31 mouse cellular contexts compared by ENCODE assay signal in the genomic region with DNA sequence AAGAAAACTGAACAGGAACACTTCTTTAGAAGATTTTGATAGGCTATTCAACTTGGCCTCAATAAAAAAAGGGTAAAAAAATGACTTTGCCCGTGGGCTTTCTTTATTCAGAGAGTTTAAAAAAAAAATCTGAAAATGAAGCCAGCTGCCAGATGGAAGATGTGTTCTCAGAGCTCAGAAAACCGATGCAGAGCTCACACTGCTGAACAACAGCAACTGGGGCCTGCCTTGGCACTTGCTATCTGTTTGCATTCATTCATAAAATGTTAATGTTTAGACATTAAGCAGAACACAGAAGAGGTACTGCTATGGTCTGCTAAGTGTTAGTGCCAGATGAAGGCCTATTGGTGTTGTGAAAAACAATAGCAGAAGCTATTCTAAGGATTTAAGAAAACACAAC.
DNase-seq lines count a peak whose midpoint lies in the region; ATAC-seq and TF ChIP-seq lines count a peak whose summit lies in the region.
"Had no signal": no experiment of that assay in that cellular context is flagged by ENCODE, and none has a peak within 500 bp of the region (broad histone marks: within the 10 kb centered on the region; RNA-seq: fewer than 3 reads in every experiment).

No protein-coding gene starts in this region.

- H3K4me3 ChIP-seq in forebrain, embryonic 14.5 days (ENCODE audit: low read depth, low read length): no peak overlapping the region
- no peak overlapping the region for H3K4me3 ChIP-seq in forebrain, embryonic 11.5 days (ENCODE audit: low read depth, low read length)
- no peak overlapping the region for H3K4me3 ChIP-seq in forebrain, postnatal 0 days (ENCODE audit: low read depth, low read length)
- no peak overlapping the region for H3K4me3 ChIP-seq in forebrain, embryonic 10.5 days
- H3K4me3 ChIP-seq: embryonic facial prominence, embryonic 15.5 days; heart, embryonic 12.5 days; heart, embryonic 15.5 days; hindbrain, embryonic 10.5 days; hindbrain, embryonic 13.5 days; intestine, embryonic 15.5 days had no signal

- H3K36me3 ChIP-seq in forebrain, embryonic 14.5 days (ENCODE audit: control insufficient read depth, insufficient read depth, low read length): no peaks in the 10 kb centered on the region
- H3K36me3 ChIP-seq in forebrain, embryonic 11.5 days (ENCODE audit: control insufficient read depth, insufficient read depth, low read length): no peaks in the 10 kb centered on the region
- no peaks in the 10 kb centered on the region for H3K36me3 ChIP-seq in forebrain, postnatal 0 days (ENCODE audit: insufficient read depth)
- H3K36me3 ChIP-seq in forebrain, embryonic 10.5 days (replicated peaks): no peaks in the 10 kb centered on the region
- H3K36me3 ChIP-seq: embryonic facial prominence, embryonic 15.5 days; G1E; heart, embryonic 12.5 days; heart, embryonic 15.5 days; hindbrain, embryonic 10.5 days; hindbrain, embryonic 13.5 days; intestine, embryonic 15.5 days had no signal

- no peak overlapping the region for H3K27ac ChIP-seq in forebrain, embryonic 14.5 days (ENCODE audit: low read depth, low read length)
- no peak overlapping the region for H3K27ac ChIP-seq in forebrain, embryonic 11.5 days (ENCODE audit: low read depth, low read length)
- H3K27ac ChIP-seq in forebrain, postnatal 0 days (ENCODE audit: low read depth, low read length): no peak overlapping the region
- no peak overlapping the region for H3K27ac ChIP-seq in forebrain, embryonic 10.5 days
- H3K27ac ChIP-seq: embryonic facial prominence, embryonic 15.5 days; heart, embryonic 15.5 days; hindbrain, embryonic 10.5 days; hindbrain, embryonic 13.5 days; intestine, embryonic 15.5 days had no signal

- no peaks in the 10 kb centered on the region for H3K27me3 ChIP-seq in forebrain, embryonic 14.5 days (replicated peaks; ENCODE audit: control insufficient read depth, insufficient read depth, low read length)
- no peaks in the 10 kb centered on the region for H3K27me3 ChIP-seq in forebrain, embryonic 11.5 days (ENCODE audit: control insufficient read depth, insufficient read depth, low read length)
- H3K27me3 ChIP-seq in forebrain, postnatal 0 days (ENCODE audit: insufficient read depth, low read length): no peaks in the 10 kb centered on the region
- no peaks in the 10 kb centered on the region for H3K27me3 ChIP-seq in forebrain, embryonic 10.5 days (ENCODE audit: poor library complexity, severe bottlenecking)
- H3K27me3 ChIP-seq: CH12.LX; embryonic facial prominence, embryonic 15.5 days; heart, embryonic 12.5 days; heart, embryonic 15.5 days; hindbrain, embryonic 13.5 days; intestine, embryonic 15.5 days; Patski had no signal

- H3K4me1 ChIP-seq in forebrain, embryonic 14.5 days (ENCODE audit: control insufficient read depth, insufficient read depth, low read length): no peaks in the 10 kb centered on the region
- H3K4me1 ChIP-seq in forebrain, embryonic 11.5 days (replicated peaks; ENCODE audit: control insufficient read depth, insufficient read depth, low read length): no peaks in the 10 kb centered on the region
- no peaks in the 10 kb centered on the region for H3K4me1 ChIP-seq in forebrain, postnatal 0 days (ENCODE audit: insufficient read depth)
- no peaks in the 10 kb centered on the region for H3K4me1 ChIP-seq in forebrain, embryonic 10.5 days
- H3K4me1 ChIP-seq: embryonic facial prominence, embryonic 15.5 days; heart, embryonic 12.5 days; heart, embryonic 15.5 days; hindbrain, embryonic 10.5 days; hindbrain, embryonic 13.5 days; intestine, embryonic 15.5 days had no signal

- H3K9me3 ChIP-seq in forebrain, embryonic 14.5 days (replicated peaks; ENCODE audit: control insufficient read depth, low read length): no peaks in the 10 kb centered on the region
- no peaks in the 10 kb centered on the region for H3K9me3 ChIP-seq in forebrain, embryonic 11.5 days (ENCODE audit: control insufficient read depth, low read length)
- no peaks in the 10 kb centered on the region for H3K9me3 ChIP-seq in forebrain, postnatal 0 days (ENCODE audit: low read length)
- H3K9me3 ChIP-seq in forebrain, embryonic 10.5 days: no peaks in the 10 kb centered on the region
- H3K9me3 ChIP-seq: embryonic facial prominence, embryonic 15.5 days; G1E; heart, embryonic 12.5 days; heart, embryonic 15.5 days; hindbrain, embryonic 10.5 days; hindbrain, embryonic 13.5 days; intestine, embryonic 15.5 days had no signal

- H3K4me2 ChIP-seq in forebrain, embryonic 14.5 days (ENCODE audit: low read length): no peak overlapping the region
- no peak overlapping the region for H3K4me2 ChIP-seq in forebrain, embryonic 11.5 days (ENCODE audit: low read depth, low read length, severe bottlenecking)
- no peak overlapping the region for H3K4me2 ChIP-seq in forebrain, postnatal 0 days (ENCODE audit: low read depth)
- H3K4me2 ChIP-seq: embryonic facial prominence, embryonic 15.5 days; heart, embryonic 12.5 days; heart, embryonic 15.5 days; hindbrain, embryonic 13.5 days; intestine, embryonic 15.5 days had no signal

- no peak overlapping the region for H3K9ac ChIP-seq in forebrain, embryonic 14.5 days (ENCODE audit: low read length)
- H3K9ac ChIP-seq in forebrain, embryonic 11.5 days (ENCODE audit: low read length): no peak overlapping the region
- no peak overlapping the region for H3K9ac ChIP-seq in forebrain, postnatal 0 days
- H3K9ac ChIP-seq: embryonic facial prominence, embryonic 15.5 days; heart, embryonic 12.5 days; heart, embryonic 15.5 days; hindbrain, embryonic 13.5 days; intestine, embryonic 15.5 days had no signal

- ATAC-seq in forebrain, embryonic 14.5 days: no peak; the same call in 1 of the 2 replicates
- no peak for ATAC-seq in forebrain, embryonic 11.5 days (replicated peaks; ENCODE audit: low FRiP score)
- 0 out of 2 replicates have a peak, but pooled peaks have one; percentile 20 for ATAC-seq in forebrain, postnatal 0 days
- ATAC-seq: hindbrain, embryonic 16.5 days; intestine, embryonic 15.5 days; Patski had no signal

- peak; percentile 37 for DNase-seq in forebrain, embryonic 14.5 days (ENCODE audit: low spot score)
- DNase-seq in forebrain, embryonic 11.5 days (ENCODE audit: low spot score): no peak
- peak; percentile 35 for DNase-seq in forebrain, postnatal 0 days
- DNase-seq in forebrain, embryonic 10.5 days (ENCODE audit: extremely low spot score, low spot score): no peak
- DNase-seq in layer of hippocampus, adult 8-10 months (ENCODE audit: low spot score in 2 of 2): peak; percentile 8 to 20
- no peak for DNase-seq in layer of hippocampus, adult 9-10 months (ENCODE audit: low spot score)
- DNase-seq in brain, adult 2 months (ENCODE audit: low read depth, low spot score): peak; percentile 50
- no peak for DNase-seq in thymus, postnatal 36 days
- DNase-seq: adrenal gland, postnatal 10 days; adrenal gland, postnatal 36 days; B cell, adult 2 months; cerebellum, adult 11-12 months; cerebellum, adult 8-10 months; cerebellum, postnatal 10 days; cerebellum, postnatal 36 days; embryo, embryonic 11 days; gastrocnemius, postnatal 25 days; heart, adult 18-20 months; heart, postnatal 10 days; heart, postnatal 36 days; kidney, adult 11 months had no signal

- TF ChIP-seq CTCF in forebrain, postnatal 0 days (IDR thresholded peaks at IDR 0.05; ENCODE audit: low read depth): no peak

- 39% methylated on average over 2 of the region's 2 CpGs for WGBS in forebrain, embryonic 14.5 days
- 69% methylated on average over 2 of the region's 2 CpGs for WGBS in forebrain, embryonic 11.5 days
- WGBS in forebrain, postnatal 0 days: 22% methylated on average over 2 of the region's 2 CpGs
- WGBS in forebrain, embryonic 10.5 days: 74% methylated on average over 2 of the region's 2 CpGs

Comparison
In these comparisons a context has a peak if more than half of its experiments do, and no peak if none do; other contexts are left out.
1. DNase-seq: peak in forebrain, embryonic 14.5 days (single experiment), forebrain, postnatal 0 days (single experiment), layer of hippocampus, adult 8-10 months (2 of 2) and brain, adult 2 months (single experiment); none in forebrain, embryonic 11.5 days (single experiment), forebrain, embryonic 10.5 days (single experiment), layer of hippocampus, adult 9-10 months (single experiment) and thymus, postnatal 36 days (0 of 2).